ENCODE assay signal across 8 mouse cellular contexts in the genomic region with DNA sequence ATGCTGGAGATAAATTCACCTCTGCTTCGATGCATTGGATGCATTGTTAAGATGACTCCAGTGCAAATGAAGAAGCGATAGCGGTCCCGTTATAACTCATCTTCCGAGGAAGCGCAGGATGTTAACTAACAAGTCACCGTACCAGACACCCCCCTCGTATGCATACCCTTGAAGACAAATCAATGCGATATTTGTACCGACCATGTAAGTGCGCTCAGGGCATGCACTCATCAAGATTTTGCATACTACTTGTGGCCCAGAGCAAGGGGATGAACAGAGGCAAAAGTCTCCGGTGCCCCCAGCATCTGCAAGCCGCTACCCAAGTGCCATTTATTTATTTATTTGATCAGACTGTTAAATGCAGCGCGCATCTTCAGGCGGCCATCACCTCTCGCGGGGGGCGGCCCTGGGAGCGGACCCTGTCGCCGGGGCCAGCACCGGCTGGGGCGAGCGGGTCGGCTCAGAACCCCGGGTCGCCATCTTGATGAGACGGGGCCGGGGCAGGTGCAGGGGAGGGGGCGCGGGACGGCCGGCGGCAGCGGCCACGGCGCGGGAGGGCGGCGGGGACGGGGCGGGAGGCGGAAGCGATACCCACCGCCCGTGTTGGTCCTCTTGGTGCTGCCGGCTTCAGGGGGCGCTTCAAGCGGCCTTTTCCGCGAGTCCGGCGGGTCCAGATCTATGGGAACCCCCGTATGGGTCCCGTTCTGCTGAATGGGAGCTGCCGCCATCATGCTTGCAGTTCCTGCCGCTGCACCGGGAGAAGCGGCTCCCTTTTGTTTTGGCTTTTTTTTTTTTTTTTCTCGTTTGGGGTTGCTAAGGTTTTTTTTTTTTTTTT. TPM values are rescaled to one million over a fixed set of nuclear protein-coding genes. Genes with fewer than 3 reads are reported as not detected.
DNase-seq lines count a peak whose midpoint lies in the region; ATAC-seq lines count a peak whose summit lies in the region.

No protein-coding gene starts in this region.

- H3K4me2 ChIP-seq in hindbrain, embryonic 15.5 days: peak overlapping the region; percentile 57

- DNase-seq in adrenal gland, adult (ENCODE audit: inconsistent age in 2 of 2, low spot score in 1 of 2): peak; percentile 26 to 64
- DNase-seq in cerebellum, postnatal 10 days: peak; percentile 86 to 87
- DNase-seq in frontal cortex, postnatal 14 days (ENCODE audit: low spot score in 2 of 2): peak; percentile 40 to 47
- DNase-seq in left cerebral cortex, adult 18-20 months (ENCODE audit: low spot score in 2 of 2): peak; percentile 37 to 55
- DNase-seq in lung, postnatal 14 days: peak; percentile 27
- peak; percentile 22 to 29 for DNase-seq in right cerebral cortex, postnatal 36 days (ENCODE audit: low spot score in 2 of 2)
- no peak for DNase-seq in adipocyte (ENCODE audit: low spot score)

- 0 out of 2 replicates have a peak, but pooled peaks cover 9% of the 10 kb centered on the region for H3K4me1 ChIP-seq in hindbrain, embryonic 15.5 days (replicated peaks)

- peak overlapping the region; percentile 98 for H3K9ac ChIP-seq in hindbrain, embryonic 15.5 days

- H3K36me3 ChIP-seq in hindbrain, embryonic 15.5 days: no peaks in the 10 kb centered on the region

- no peaks in the 10 kb centered on the region for H3K9me3 ChIP-seq in hindbrain, embryonic 15.5 days

- peak; percentile 47 for ATAC-seq in hindbrain, embryonic 15.5 days (ENCODE audit: low FRiP score, low read depth)

- peak overlapping the region; percentile 77 for H3K4me3 ChIP-seq in hindbrain, embryonic 15.5 days

- no peaks in the 10 kb centered on the region for H3K27me3 ChIP-seq in hindbrain, embryonic 15.5 days

- H3K27ac ChIP-seq in hindbrain, embryonic 15.5 days (replicated peaks): peak overlapping the region; percentile 100

- under 1% methylated on average over 47 of the region's 61 CpGs for WGBS in hindbrain, embryonic 15.5 days

RNA-seq across cellular contexts. Expression of a gene that starts 0.5 kb away (rescaled TPM):
- 78.4 and 82.0 TPM in 2 replicates for polyA plus RNA-seq in hindbrain, embryonic 15.5 days (2015; fragmentation: Nextera tagmentation; extraction: Ambion mirVana)
- 10 to 100 TPM; 44.4 to 48.6 TPM for total RNA-seq in left cerebral cortex, adult 18-20 months (2021)
